Mouse (Mus musculus) intestine, embryonic 15.5 days (tissue): ENCODE measurements around the gene Ubox5. TPM values are rescaled to one million over a fixed set of nuclear protein-coding genes. Genes with fewer than 3 reads are reported as not detected.

Source experiments
- ATAC-seq: fragments of 200-750 bp; cut with Nextera tagmentation; 2 replicates; pipeline ENCODE4 v1.8.0; 2017; ENCODE audit warnings: moderate TSS enrichment, moderate library complexity
- H3K27ac ChIP-seq: fragments of 300-500 bp; sonication (generic); 2 replicates; pipeline ENCODE4 v1.5.1; 2015; ENCODE audit warnings: mild to moderate bottlenecking, inconsistent platforms
- H3K27me3 ChIP-seq: fragments of 300-500 bp; sonication (generic); replicated peaks from 2 replicates; pipeline ENCODE4 v1.6.1; 2015; ENCODE audit warnings: inconsistent platforms
- H3K36me3 ChIP-seq: fragments of 300-500 bp; sonication (generic); 2 replicates; pipeline ENCODE4 v1.6.1; 2015; ENCODE audit warnings: inconsistent platforms
- H3K4me1 ChIP-seq: fragments of 300-500 bp; sonication (generic); replicated peaks from 2 replicates; pipeline ENCODE4 v1.6.1; 2015; ENCODE audit warnings: inconsistent platforms
- H3K4me2 ChIP-seq: fragments of 300-500 bp; sonication (generic); replicated peaks from 2 replicates; pipeline ENCODE4 v1.6.1; 2015; ENCODE audit warnings: mild to moderate bottlenecking, inconsistent platforms
- H3K4me3 ChIP-seq: fragments of 300-500 bp; sonication (generic); replicated peaks from 2 replicates; pipeline ENCODE4 v1.5.1; 2015; ENCODE audit warnings: inconsistent platforms
- H3K9ac ChIP-seq: fragments of 300-500 bp; sonication (generic); 2 replicates; pipeline ENCODE4 v1.6.1; 2015; ENCODE audit warnings: inconsistent platforms
- H3K9me3 ChIP-seq: fragments of 300-500 bp; sonication (generic); 2 replicates; pipeline ENCODE4 v1.6.1; 2016; ENCODE audit warnings: inconsistent platforms
- WGBS: fragments of 180-500 bp; shearing (Covaris S2); methylation state at CpG from one replicate; pipeline ENCODE4 v1.1.7; 2015; 5-methylcytosine and 5-hydroxymethylcytosine counted together
- polyA plus RNA-seq: library from polyadenylated mRNA; unstranded; fragments of >200 nt; fragmentation: Nextera tagmentation; extraction: Ambion mirVana; gene quantifications from 2 replicates; pipeline ENCODE4 v1.2.1, GENCODE M21; 2015

Gene Ubox5
- polyA plus RNA-seq = 12.0 and 12.2 TPM in 2 replicates

DNA sequence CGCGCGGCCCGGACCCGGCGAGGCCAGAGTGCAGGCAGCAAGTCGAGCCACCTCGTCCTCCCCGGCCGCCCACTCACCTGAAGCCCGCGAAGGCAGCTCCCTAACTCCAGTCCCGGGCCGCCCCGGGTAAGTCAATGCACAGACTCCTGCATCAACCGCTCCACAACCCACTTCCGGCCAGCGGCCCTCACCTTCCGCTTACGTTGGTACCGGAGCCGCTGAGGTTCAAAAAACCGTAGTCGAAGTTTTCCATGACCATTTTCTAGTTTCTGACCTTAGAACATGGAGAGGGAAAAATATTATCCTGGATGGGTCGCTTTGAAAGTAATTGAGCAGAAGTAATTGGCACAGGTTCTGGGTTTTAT, at the start of gene Ubox5, which contains the start of gene Fastkd5:
Gene Ubox5, minus strand, starts transcription at position 200 of the 365 bp plus-strand sequence.
Gene Fastkd5, minus strand, starts transcription at position 189 of the 365 bp plus-strand sequence.
- Histone ChIP-seq H3K9ac (peak within 1 kb of the TSS; percentile 88), H3K27me3 (peaks cover 7% of the 10 kb centered on the region; the same call in 1 of the 2 replicates), H3K9me3 (no peaks in the 10 kb centered on the region), H3K4me1 (peaks cover 10% of the 10 kb centered on the region), H3K27ac (peak within 1 kb of the TSS; percentile 62), H3K4me2 (peak within 1 kb of the TSS; percentile 67), H3K4me3 (peak within 1 kb of the TSS; percentile 92), H3K36me3 (no peaks in the 10 kb centered on the region; the same call in 1 of the 2 replicates)
- WGBS = 0% methylated on average over 25 of the region's 25 CpGs
- peak; percentile 87 for ATAC-seq

DNA sequence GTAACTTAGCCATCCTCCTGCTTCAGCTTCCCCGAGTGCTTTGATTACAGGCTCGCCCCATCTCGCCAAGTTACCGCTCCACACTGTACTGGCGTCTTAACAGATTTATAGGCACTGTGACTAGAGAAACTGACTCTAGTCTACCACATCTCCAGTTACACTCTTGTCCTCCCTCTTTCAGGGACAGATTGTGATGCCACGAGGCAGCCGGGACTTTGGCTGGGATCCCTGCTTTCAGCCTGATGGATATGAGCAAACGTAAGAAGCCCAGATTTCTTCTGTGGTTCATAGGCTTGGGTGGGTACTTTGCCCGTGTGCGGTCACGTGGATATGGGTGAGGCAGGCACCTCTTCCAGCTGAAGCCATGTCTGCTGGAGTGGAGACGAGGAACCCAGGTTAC, 49.3 kb upstream of the Ubox5 start:
- Histone ChIP-seq H3K9ac (no peak overlapping the region), H3K4me2 (no peak overlapping the region), H3K4me3 (no peak overlapping the region), H3K4me1 (no peaks in the 10 kb centered on the region), H3K27ac (no peak overlapping the region), H3K9me3 (no peaks in the 10 kb centered on the region), H3K36me3 (peaks cover 44% of the 10 kb centered on the region), H3K27me3 (no peaks in the 10 kb centered on the region)
- 94% methylated on average over 12 of the region's 12 CpGs for WGBS
- no peak for ATAC-seq

DNA sequence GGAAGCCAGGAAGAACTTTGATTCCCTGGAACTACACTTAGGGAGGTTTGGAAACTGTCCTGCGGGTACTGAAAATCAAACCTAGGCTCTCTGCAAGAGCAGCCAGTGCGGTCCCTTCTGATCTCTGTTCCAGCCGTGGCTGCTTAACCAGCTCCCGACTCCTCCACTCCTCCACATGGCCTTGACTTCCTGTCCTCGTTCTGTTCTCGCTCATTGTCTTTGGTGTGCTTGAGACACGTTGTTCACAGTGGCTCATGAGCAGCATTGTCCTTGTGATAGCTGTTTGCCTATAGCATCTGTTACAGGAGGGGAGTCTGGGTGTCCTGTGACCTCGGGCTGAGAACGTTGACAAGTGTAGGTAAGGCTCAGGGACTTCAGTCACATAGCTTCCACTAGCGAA, 47.4 kb upstream of the Ubox5 start:
- Histone ChIP-seq H3K4me1 (no peaks in the 10 kb centered on the region), H3K9ac (no peak overlapping the region), H3K27ac (no peak overlapping the region), H3K27me3 (no peaks in the 10 kb centered on the region), H3K4me2 (no peak overlapping the region), H3K9me3 (no peaks in the 10 kb centered on the region), H3K36me3 (peaks cover 53% of the 10 kb centered on the region), H3K4me3 (no peak overlapping the region)
- ATAC-seq = no peak
- WGBS = 81% methylated on average over 10 of the region's 10 CpGs

GRCm38 (mm10) chr2:130667559-130667958, 37.7 kb upstream of the Ubox5 start, which contains the start of gene Itpa:
Gene Itpa (plus strand): TSS chr2:130667610.
- WGBS = under 1% methylated on average over 31 of the region's 31 CpGs
- Histone ChIP-seq H3K9ac (peak within 1 kb of the TSS; percentile 73), H3K36me3 (peaks cover 11% of the 10 kb centered on the region), H3K4me1 (peaks cover 22% of the 10 kb centered on the region), H3K9me3 (no peaks in the 10 kb centered on the region), H3K27me3 (no peaks in the 10 kb centered on the region), H3K27ac (peak within 1 kb of the TSS; percentile 86), H3K4me3 (peak within 1 kb of the TSS; percentile 70), H3K4me2 (peak within 1 kb of the TSS; percentile 78)
- peak; percentile 76 for ATAC-seq

DNA sequence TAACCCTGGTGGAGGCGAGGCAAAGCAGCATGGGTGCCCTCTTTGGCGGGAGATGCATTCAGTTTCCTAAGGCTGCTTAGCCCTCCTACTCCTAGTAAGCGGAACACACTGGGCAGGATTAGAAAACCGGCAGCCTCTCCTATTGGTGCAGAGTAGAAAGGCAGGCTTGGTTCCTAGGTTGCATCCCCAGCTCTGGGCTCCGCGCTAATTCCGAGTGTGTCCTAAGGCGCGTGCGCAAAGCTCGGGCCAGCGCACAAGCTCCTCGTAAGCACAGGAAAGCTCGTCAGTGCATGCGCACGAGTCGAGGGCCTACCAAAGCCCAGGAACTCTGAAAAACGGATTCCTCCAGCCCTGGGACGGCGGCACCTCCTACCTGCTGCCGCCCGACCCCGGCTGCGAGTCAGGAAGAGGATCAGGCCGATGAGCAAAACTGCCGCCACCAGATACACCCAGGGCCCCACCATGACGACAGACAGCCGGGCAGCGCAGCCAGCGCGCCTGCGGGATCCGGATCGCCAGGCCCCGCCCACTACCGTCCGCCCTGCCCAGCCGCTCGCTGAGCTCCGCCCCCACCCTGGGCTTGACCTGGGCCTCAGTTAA, 34.4 kb upstream of the Ubox5 start, which contains the start of gene Ddrgk1:
Gene Ddrgk1, minus strand, starts transcription at position 558 of the 600 bp plus-strand sequence.
- 0% methylated on average over 40 of the region's 40 CpGs for WGBS
- no peaks in the 10 kb centered on the region for H3K9me3 ChIP-seq

GRCm38 (mm10) chr2:130663342-130663741, 33.5 kb upstream of the Ubox5 start:
- peak overlapping the region; percentile 57 for H3K4me3 ChIP-seq
- no peak overlapping the region for H3K27ac ChIP-seq
- H3K36me3 ChIP-seq = peaks cover 10% of the 10 kb centered on the region
- H3K4me1 ChIP-seq = peaks cover 17% of the 10 kb centered on the region
- no peak for ATAC-seq
- 88% methylated on average over 11 of the region's 11 CpGs for WGBS
- H3K27me3 ChIP-seq = no peaks in the 10 kb centered on the region
- H3K4me2 ChIP-seq = peak overlapping the region; percentile 88
- H3K9ac ChIP-seq = peak overlapping the region; percentile 85
- H3K9me3 ChIP-seq = no peaks in the 10 kb centered on the region

More for the DNA sequence above, 34.4 kb upstream of the Ubox5 start, which contains the start of gene Ddrgk1:
- Histone ChIP-seq H3K27ac (peak within 1 kb of the TSS; percentile 99), H3K27me3 (no peaks in the 10 kb centered on the region), H3K9ac (peak within 1 kb of the TSS; percentile 85), H3K36me3 (0 out of 2 replicates have a peak, but pooled peaks cover 4% of the 10 kb centered on the region), H3K4me1 (peaks cover 20% of the 10 kb centered on the region), H3K4me2 (peak within 1 kb of the TSS; percentile 88), H3K4me3 (peak within 1 kb of the TSS; percentile 57)
- ATAC-seq = peak; percentile 98

DNA sequence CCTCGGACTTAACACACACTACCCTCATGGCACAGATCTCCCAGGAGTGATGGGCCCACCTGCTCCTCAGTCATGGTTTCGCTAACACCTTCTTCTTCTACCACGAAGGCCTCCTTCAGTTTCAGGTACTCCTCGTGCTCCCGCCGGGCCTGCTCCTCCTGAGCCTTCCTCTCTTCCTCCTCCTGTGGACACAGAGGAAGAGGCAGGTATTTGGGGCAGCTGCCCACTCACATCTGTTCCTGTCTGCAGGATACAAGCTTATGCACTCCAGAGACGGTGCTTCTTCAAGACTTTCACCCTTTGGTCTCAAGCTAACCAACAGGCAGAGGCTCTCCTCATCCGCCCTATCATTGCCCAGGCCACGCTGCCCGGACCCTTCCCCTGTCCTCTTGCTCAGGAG, 28.7 kb upstream of the Ubox5 start:
- ATAC-seq = no peak
- Histone ChIP-seq H3K9ac (no peak overlapping the region), H3K9me3 (no peaks in the 10 kb centered on the region), H3K27ac (no peak overlapping the region), H3K27me3 (no peaks in the 10 kb centered on the region), H3K4me2 (no peak overlapping the region), H3K36me3 (peaks cover 41% of the 10 kb centered on the region), H3K4me3 (no peak overlapping the region), H3K4me1 (peaks cover 4% of the 10 kb centered on the region)
- 94% methylated on average over 10 of the region's 10 CpGs for WGBS

DNA sequence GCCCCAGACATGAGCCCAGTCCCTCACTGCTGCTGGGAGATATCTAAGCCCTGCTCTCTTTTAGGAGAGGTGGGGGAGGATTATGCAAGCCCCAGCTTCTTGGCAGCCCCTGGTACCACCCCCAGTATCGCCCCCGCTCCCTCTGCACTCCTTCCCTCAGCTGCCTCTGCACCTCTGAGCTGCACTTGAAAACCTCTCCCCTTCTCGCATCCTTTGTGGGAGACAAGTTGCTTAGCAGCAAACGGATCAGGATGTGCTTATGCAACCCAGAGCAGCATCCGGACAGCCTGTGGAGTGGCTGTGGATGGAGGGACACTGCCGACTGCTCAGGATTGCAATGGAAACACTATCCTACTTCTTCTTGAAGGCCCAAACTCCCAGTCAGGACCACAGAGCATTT, 27.7 kb upstream of the Ubox5 start:
- peaks cover 41% of the 10 kb centered on the region for H3K36me3 ChIP-seq

GRCm38 (mm10) chr2:130656536-130656935, 26.7 kb upstream of the Ubox5 start:
- Histone ChIP-seq H3K4me3 (no peak overlapping the region), H3K9me3 (no peaks in the 10 kb centered on the region), H3K4me2 (no peak overlapping the region), H3K27ac (no peak overlapping the region), H3K4me1 (no peaks in the 10 kb centered on the region), H3K9ac (no peak overlapping the region), H3K36me3 (peaks cover 41% of the 10 kb centered on the region), H3K27me3 (no peaks in the 10 kb centered on the region)
- ATAC-seq = no peak
- 90% methylated on average over 9 of the region's 9 CpGs for WGBS

More for the DNA sequence above, 27.7 kb upstream of the Ubox5 start:
- no peak overlapping the region for H3K4me3 ChIP-seq
- ATAC-seq = no peak
- H3K9ac ChIP-seq = no peak overlapping the region
- H3K4me2 ChIP-seq = no peak overlapping the region
- H3K4me1 ChIP-seq = no peaks in the 10 kb centered on the region
- no peaks in the 10 kb centered on the region for H3K27me3 ChIP-seq
- H3K27ac ChIP-seq = no peak overlapping the region
- 86% methylated on average over 6 of the region's 6 CpGs for WGBS
- H3K9me3 ChIP-seq = no peaks in the 10 kb centered on the region

DNA sequence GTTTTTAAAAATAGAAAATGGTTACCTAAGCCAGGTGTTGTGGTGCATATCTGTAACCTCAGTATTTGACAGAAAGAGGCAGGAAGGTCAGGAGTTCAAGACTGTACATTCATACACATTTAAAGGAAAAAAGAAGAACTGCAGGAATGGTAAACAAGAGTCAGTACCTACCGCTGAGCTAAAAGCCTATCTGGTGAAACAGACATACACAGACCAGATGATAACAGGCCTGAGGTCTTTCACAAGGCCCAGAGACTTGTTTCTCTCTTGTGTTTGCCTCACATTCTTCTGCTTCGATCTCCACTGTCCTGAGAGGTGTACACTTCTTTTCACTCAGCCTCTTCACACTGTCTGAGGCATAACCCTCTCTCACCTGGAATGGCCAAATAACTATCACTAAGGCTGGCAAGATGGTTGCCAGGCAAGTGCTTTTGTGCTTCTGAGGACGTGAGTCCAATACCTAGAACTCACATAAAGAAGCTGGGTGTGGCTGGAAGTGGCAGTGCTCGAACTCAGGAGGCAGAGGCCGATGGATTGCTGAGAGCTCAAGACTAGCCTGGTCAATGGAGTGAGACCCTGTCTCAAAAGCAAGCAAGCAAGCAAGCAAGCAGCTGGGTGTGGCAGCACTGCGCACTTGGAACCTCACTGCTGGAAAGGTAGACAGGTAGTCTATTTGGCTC, 26.0 kb upstream of the Ubox5 start:
- 94% methylated on average over 6 of the region's 6 CpGs for WGBS
- H3K9me3 ChIP-seq = no peaks in the 10 kb centered on the region
- H3K9ac ChIP-seq = no peak overlapping the region
- H3K4me2 ChIP-seq = no peak overlapping the region
- H3K27me3 ChIP-seq = no peaks in the 10 kb centered on the region
- ATAC-seq = no peak
- H3K4me1 ChIP-seq = no peaks in the 10 kb centered on the region
- H3K4me3 ChIP-seq = no peak overlapping the region
- H3K36me3 ChIP-seq = peaks cover 38% of the 10 kb centered on the region
- no peak overlapping the region for H3K27ac ChIP-seq

DNA sequence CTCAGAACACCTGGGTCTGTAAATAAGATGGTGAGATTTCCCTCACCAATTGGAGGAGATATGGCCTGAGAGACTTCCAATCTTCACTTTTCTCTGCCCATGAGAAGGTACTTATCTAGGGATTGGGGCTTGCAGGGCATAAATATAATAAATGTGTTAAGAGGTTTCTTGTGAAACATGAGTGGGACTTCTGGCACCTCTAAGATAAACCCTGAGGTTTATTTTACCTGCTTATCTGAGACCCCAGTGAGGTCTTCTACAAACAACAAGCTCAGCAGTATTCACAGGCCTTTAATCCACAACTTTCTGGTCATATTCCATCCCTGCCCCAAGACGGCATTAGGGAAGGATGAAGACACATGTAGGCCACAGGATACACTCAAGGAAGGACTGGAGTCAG, 23.9 kb upstream of the Ubox5 start:
- Histone ChIP-seq H3K27me3 (no peaks in the 10 kb centered on the region), H3K27ac (no peak overlapping the region), H3K9me3 (no peaks in the 10 kb centered on the region), H3K4me3 (no peak overlapping the region), H3K36me3 (peaks cover 34% of the 10 kb centered on the region), H3K4me2 (no peak overlapping the region), H3K9ac (no peak overlapping the region), H3K4me1 (no peaks in the 10 kb centered on the region)
- WGBS = 90% methylated on average over 1 of the region's 1 CpGs
- no peak for ATAC-seq

DNA sequence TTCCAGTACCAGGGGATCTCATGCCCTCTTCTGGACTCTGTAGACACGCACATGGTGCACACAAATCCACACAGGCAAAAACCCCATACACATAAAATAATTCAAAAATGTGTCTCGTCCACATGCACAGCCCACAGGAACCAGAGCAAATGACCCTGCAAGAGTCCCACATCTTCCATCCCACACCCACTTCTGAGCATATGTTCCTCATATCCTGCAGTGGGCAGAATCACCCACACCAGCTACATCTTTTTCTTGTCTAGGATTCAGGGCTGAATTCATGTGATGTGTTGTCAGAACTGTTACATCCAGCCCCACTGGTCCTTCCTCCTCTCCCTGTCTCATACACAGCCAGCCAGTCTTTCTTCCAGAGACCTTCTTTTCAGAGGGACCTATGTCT, 23.5 kb upstream of the Ubox5 start:
- Histone ChIP-seq H3K9ac (no peak overlapping the region), H3K27ac (no peak overlapping the region), H3K4me1 (no peaks in the 10 kb centered on the region), H3K27me3 (no peaks in the 10 kb centered on the region), H3K9me3 (no peaks in the 10 kb centered on the region), H3K36me3 (peaks cover 31% of the 10 kb centered on the region), H3K4me2 (no peak overlapping the region), H3K4me3 (no peak overlapping the region)
- 87% methylated on average over 2 of the region's 2 CpGs for WGBS
- no peak for ATAC-seq
